Mouse (Mus musculus) G1E-ER4 (cell line): Measurements from ENCODE around the gene Gm13277. TPM values are rescaled to one million over a fixed set of nuclear protein-coding genes. Genes with fewer than 3 reads are reported as not detected.
"Not testable (repeated sequence)": the region's sequence is repeated elsewhere in the genome, so short reads cannot be mapped to it uniquely, and the experiment has no call there.

ENCODE experiments used
- GATA1 ChIP-seq: IDR thresholded peaks from one replicate; pipeline ENCODE4 v1.8.0; 2012; ENCODE audit warnings: low read length, inconsistent platforms
- polyA plus RNA-seq: library from polyadenylated mRNA; stranded (reverse); fragments of >175 nt; gene quantifications from 2 replicates; pipeline ENCODE4 v1.2.3, GENCODE M21; 2012

Gene Gm13277
- polyA plus RNA-seq, 1 experiment: not detected

- not testable (repeated sequence) for TF ChIP-seq GATA1
These were observed 8.7 kb downstream of the Gm13277 start, which contains the start of gene Gm13279 for GRCm38 (mm10) chr4:88797097-88797496. Gm13279 (plus strand) TSS chr4:88797397.

- TF ChIP-seq GATA1: not testable (repeated sequence)
These were observed 10.9 kb downstream of the Gm13277 start, which contains the start of gene Gm13285 for GRCm38 (mm10) chr4:88799365-88799764. Gm13285 (plus strand) TSS chr4:88799665.

GRCm38 (mm10) chr4:88802954-88803353, 14.5 kb downstream of the Gm13277 start, which contains the start of gene Gm13287:
Gm13287 (plus strand) TSS chr4:88803254.
- not testable (repeated sequence) for TF ChIP-seq GATA1

GRCm38 (mm10) chr4:88805231-88805630, 16.8 kb downstream of the Gm13277 start, which contains the start of gene Gm13288:
Gm13288 (plus strand) TSS chr4:88805531.
- TF ChIP-seq GATA1: not testable (repeated sequence)

- no peak for TF ChIP-seq GATA1
These were observed 27.5 kb downstream of the Gm13277 start, which contains the start of gene Ifna7 for GRCm38 (mm10) chr4:88815928-88816327. Ifna7 (plus strand) TSS chr4:88816228.

- TF ChIP-seq GATA1: no peak
These were observed 31.2 kb downstream of the Gm13277 start, which contains the start of gene Ifna11 for GRCm38 (mm10) chr4:88819659-88820058. Ifna11 (plus strand) TSS chr4:88819959.

- no peak for TF ChIP-seq GATA1
These were observed 34.6 kb downstream of the Gm13277 start for GRCm38 (mm10) chr4:88822995-88823394.

GRCm38 (mm10) chr4:88827116-88827515, 38.7 kb downstream of the Gm13277 start, which contains the start of gene Ifna6:
Ifna6 (plus strand) TSS chr4:88827416.
- not testable (repeated sequence) for TF ChIP-seq GATA1

GRCm38 (mm10) chr4:88830523-88830922, 42.1 kb downstream of the Gm13277 start:
- TF ChIP-seq GATA1: no peak

GRCm38 (mm10) chr4:88835225-88835624, 46.8 kb downstream of the Gm13277 start, which contains the start of gene Ifna5:
Ifna5 (plus strand) TSS chr4:88835525.
- TF ChIP-seq GATA1: not testable (repeated sequence)

Other genes starting within 250 kb of the Gm13277 start
- not detected in 2 replicates for gene Ifna15, start 230.4 kb upstream of the Gm13277 start, polyA plus RNA-seq
- not detected in 2 replicates for gene Ifna14, start 216.8 kb upstream of the Gm13277 start, polyA plus RNA-seq
- not detected in 2 replicates for gene Ifna9, start 196.2 kb upstream of the Gm13277 start, polyA plus RNA-seq
- not detected in 2 replicates for gene Ifna12, start 185.3 kb upstream of the Gm13277 start, polyA plus RNA-seq
- gene C87499, start 154.2 kb upstream of the Gm13277 start, polyA plus RNA-seq: not detected in 2 replicates
- not detected in 2 replicates for gene Ifna13, start 144.2 kb upstream of the Gm13277 start, polyA plus RNA-seq
- not detected in 2 replicates for gene Ifna16, start 111.7 kb upstream of the Gm13277 start, polyA plus RNA-seq
- gene Ifna2, start 104.7 kb upstream of the Gm13277 start, polyA plus RNA-seq: not detected in 2 replicates
- gene Ifnab, start 97.3 kb upstream of the Gm13277 start, polyA plus RNA-seq: not detected in 2 replicates
- not detected in 2 replicates for gene Gm26566, start 66.8 kb upstream of the Gm13277 start, polyA plus RNA-seq
- 6.4 and 7.6 TPM in 2 replicates for gene Klhl9, start 66.2 kb upstream of the Gm13277 start, polyA plus RNA-seq
- not detected in 2 replicates for gene Gm13271, start 33.8 kb upstream of the Gm13277 start, polyA plus RNA-seq
- not detected in 2 replicates for gene Gm13283, start 28.5 kb upstream of the Gm13277 start, polyA plus RNA-seq
- not detected in 2 replicates for gene Gm13290, start 14.8 kb upstream of the Gm13277 start, polyA plus RNA-seq
- not detected in 2 replicates for gene Gm13289, start 11.7 kb upstream of the Gm13277 start, polyA plus RNA-seq
- gene Gm13272, start 8.8 kb upstream of the Gm13277 start, polyA plus RNA-seq: not detected in 2 replicates
- not detected in 2 replicates for gene Ifnz, start 6.5 kb upstream of the Gm13277 start, polyA plus RNA-seq
- gene Gm13276, start 2.9 kb upstream of the Gm13277 start, polyA plus RNA-seq: not detected in 2 replicates
- not detected in 2 replicates for gene Gm13278, start 2.9 kb downstream of the Gm13277 start, polyA plus RNA-seq
- gene Gm13275, start 5.9 kb downstream of the Gm13277 start, polyA plus RNA-seq: not detected in 2 replicates
- not detected in 2 replicates for gene Gm13279, start 8.8 kb downstream of the Gm13277 start, polyA plus RNA-seq
- gene Gm13285, start 11.0 kb downstream of the Gm13277 start, polyA plus RNA-seq: not detected in 2 replicates
- gene Gm13287, start 14.6 kb downstream of the Gm13277 start, polyA plus RNA-seq: not detected in 2 replicates
- gene Gm13288, start 16.9 kb downstream of the Gm13277 start, polyA plus RNA-seq: not detected in 2 replicates
- gene Ifna7, start 27.6 kb downstream of the Gm13277 start, polyA plus RNA-seq: not detected in 2 replicates
- not detected in 2 replicates for gene Ifna11, start 31.3 kb downstream of the Gm13277 start, polyA plus RNA-seq
- gene Ifna6, start 38.8 kb downstream of the Gm13277 start, polyA plus RNA-seq: not detected in 2 replicates
- gene Ifna5, start 46.9 kb downstream of the Gm13277 start, polyA plus RNA-seq: not detected in 2 replicates
- gene Ifna4, start 53.2 kb downstream of the Gm13277 start, polyA plus RNA-seq: not detected in 2 replicates
- gene Ifna1, start 61.5 kb downstream of the Gm13277 start, polyA plus RNA-seq: not detected in 2 replicates
- not detected in 2 replicates for gene Ifne, start 91.6 kb downstream of the Gm13277 start, polyA plus RNA-seq